Mouse (Mus musculus) R1 (cell line): ENCODE measurements at regions not wholly inside any gene's neighbourhood (a gene's known extent, or its start where the extent isn't known, plus 50 kb on each side); places are given as distances from the start of the nearest gene placed in this dataset.

Experiments
- DNase-seq: peaks from one replicate; pipeline ENCODE4 v3.0.0-alpha.2; 2018; ENCODE audit warnings: low read depth, low spot score

DNA sequence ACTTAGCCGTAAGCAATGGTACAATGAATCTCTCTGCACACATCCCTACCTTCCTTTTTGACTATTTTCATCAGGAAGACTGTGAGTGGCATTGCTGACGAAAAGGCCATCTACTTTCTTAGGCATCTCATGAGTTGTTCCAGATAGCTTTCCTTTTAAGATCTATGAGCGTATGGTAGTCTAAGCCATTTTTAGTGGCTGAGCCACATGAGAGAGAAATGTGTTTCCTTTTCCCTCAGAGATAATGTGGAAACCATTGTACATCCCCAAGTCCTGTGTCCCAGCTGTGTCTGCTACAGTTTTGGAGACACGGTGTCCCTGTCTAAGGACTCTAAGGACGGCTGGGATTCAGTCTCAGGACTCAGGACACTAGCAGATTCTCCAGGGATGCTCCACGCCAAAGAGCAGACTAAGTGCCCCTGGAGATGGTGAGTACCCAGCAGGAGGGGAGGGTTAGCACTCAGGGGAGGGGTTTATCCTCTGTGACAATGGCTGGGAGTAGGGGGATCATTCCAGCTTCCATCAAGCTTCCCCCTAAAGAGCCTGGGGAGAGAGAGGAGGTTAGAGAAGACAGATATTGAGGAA lies 199.0 kb downstream of the Cdca7 start:
- DNase-seq: no peak

DNA sequence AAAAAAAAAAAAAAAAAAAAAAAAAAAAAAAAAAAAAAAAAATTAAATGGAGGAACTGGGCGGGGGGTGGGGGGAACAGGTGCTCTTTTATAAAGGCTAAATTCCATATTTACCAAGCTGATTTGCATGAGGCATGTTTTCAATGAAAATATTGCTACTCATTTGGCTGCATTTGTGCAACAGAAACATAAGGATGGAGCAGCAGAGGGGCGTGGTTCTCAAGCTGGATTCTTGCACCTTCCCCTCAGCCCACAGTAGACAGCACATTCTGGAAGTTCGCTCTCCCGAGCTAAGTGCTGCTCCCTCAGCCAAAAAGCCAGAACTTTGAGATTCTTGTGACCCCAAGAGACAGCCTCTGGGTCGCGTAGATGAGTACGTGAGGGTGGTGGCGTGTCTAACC lies 201.8 kb downstream of the Cdca7 start:
- no peak for DNase-seq

DNA sequence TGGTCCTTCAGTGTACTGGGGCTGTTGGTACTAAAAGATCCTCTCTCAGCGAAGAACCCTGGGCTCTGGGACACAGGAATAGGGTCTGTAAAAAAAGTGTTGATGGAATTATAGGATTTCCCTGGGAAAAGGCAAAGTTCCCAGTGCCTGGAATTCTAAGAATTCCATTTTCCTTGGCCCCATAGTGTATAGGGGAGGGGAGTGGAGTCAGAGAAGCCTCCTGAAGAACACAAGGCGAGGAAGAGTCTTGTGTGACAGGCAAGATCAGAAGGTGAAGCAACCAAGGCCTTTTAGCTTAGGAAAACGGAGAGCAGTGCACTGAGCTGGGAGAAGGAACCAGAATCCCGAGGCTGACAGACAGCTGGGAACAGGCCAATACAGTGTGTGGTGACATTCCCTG lies 212.1 kb downstream of the Cdca7 start:
- no peak for DNase-seq

DNA sequence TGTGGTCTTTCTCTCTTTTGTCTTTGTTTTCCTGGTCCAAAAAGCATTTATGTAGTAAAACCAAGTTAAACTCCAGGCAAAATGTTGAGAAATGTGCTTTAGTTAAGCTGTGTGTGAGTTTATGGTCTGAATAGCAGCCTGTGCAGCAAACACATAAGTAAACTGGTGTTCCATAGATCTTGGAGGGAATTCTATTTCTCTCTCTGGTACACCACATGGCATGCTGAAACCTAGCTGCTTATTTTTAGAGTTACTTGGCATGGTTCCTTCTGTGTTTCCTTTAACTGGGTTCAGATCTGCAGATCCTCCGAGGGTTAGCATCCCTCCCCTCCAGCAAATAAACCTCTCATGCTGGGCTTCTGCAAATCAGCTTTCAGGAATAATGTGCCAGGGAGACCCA lies 225.1 kb downstream of the Cdca7 start:
- DNase-seq: no peak

DNA sequence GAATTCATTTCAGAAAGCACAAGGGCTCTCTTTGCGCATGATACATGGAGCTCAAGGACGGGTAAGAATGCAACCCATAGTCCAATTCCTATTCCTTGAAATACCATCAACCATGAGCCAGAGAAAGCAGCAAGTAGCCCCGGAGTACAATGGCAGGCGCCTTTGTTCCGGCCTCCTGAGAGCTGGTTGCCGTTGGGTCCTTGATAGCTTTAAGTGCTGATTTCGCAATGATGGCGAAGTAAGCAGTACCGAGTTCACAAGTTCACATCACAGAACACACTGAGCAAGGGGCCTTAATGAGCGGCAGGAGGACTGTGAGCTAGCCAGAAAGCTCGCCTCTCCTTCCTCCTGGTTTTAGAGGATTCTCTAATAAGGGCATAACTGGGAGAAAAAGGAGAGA lies 227.3 kb downstream of the Cdca7 start:
- peak; percentile 22 for DNase-seq

DNA sequence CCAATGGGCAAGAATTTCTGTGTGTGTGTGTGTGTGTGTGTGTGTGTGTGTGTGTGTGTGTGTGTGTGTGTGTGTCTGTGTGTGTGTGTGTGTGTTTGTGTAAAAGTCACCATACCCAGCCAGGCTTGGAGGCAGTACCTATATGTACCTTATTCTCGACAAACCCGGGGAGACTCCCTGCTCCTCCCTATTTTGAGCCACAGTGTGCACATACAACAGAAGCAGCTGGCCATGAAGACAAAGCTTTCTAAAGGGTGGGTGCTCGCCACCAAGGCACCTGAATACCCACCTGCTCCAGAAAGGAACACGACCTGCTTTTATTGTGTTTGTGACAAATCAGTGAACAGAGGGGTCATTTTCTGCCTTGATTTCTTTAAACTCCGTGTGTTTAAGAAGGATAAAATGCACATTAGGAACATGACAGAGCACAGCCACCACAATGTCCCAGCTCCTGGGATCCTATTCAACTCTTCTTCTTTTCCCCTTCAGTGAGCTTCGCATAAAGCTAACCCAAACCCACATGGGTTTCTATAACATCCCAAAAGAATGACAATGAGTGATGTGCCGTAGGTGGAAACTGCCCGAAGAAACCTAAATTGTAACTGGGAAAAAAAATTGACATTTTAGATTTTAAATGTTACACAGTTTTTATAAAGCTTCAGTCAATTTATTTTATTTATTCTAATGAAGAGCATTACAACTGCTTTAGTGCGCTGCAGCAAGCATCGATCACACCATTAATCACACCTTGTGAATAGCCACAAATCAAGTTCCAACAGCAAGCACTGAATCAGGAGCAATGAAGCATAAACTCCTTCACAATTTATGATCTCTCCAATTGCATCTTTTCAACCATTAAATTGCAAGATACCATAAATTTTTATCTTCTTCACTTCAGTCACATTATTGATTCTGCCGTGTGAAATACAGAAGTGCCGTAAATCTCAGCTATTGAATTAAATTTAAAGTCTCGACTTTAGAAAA lies 232.0 kb downstream of the Cdca7 start:
- DNase-seq: no peak

DNA sequence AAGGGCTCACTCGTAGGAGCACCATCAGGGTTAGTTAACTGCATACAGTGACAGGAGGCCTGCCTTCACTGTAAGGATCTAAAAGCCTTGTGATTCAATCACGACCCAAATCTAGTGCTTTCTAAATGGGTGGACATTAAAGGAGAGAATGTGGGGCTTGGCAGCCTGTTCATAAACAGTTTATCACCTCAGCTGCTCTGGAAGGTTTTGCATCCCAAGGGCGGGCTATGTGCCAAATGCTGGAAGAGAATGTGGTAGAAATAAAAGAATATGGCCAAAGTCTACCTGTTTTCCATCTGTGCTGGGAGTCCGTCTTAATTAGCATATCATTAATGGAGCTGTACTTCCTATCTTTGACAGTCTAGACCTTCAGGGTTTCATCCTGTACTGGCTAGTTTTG lies 241.0 kb downstream of the Cdca7 start:
- DNase-seq: no peak

DNA sequence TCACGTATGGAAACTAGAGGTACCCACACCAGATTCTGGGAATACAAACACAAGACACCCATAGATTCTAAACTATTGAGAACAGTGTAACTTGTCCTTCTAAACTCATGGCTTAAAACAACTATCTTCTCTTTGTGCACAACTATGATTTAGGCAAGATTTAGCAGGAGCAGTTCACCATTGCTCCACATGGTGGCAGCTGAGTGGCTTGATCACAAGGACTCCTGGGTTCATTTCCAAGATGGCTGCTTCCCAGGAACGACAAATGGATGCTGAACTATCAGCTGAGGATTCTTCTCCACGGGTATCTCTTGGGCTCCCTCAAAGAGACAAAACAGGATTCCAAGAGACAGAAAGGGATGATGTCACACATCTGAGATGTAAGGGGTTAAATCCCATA lies 251.5 kb downstream of the Sp3 start:
- peak; percentile 80 for DNase-seq

DNA sequence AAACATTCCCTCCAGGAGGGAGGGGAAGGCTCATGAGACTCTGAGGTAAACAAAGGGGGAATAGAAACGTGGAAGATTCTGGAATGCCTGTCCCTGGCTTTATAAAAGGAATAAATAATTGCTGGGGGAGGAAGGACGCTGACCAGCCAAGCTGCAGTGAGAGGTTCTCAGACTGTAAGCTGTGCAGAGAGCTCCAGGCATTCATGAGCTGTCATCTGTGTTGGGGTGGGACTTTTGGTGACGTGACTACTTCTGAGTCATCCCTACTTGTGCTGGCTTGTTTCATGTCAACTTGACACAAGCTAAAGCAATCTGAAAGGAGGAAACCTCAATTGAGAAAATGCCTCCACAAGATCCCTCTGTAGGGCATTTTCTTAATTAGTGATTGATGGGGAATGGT lies 246.9 kb downstream of the Sp3 start:
- peak; percentile 49 for DNase-seq

DNA sequence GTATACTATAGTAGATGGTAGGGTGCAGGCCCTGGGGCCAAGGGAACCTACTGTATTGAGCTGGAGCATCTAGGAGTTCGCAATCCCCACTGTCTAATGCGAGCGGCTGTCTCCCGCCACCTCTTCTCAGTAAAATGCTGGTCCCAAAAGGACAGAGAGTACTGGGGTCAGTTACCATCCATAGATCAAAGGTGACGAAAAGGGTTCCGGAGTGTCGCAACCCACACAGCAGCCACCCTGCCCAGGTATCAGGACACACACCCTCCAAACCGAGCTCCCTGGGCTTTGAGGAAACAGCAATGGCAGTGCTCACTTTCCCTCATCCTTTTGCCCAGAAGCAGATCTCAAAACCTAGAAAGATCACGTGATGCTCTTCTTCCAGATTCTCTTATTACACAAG lies 245.2 kb downstream of the Sp3 start:
- no peak for DNase-seq

DNA sequence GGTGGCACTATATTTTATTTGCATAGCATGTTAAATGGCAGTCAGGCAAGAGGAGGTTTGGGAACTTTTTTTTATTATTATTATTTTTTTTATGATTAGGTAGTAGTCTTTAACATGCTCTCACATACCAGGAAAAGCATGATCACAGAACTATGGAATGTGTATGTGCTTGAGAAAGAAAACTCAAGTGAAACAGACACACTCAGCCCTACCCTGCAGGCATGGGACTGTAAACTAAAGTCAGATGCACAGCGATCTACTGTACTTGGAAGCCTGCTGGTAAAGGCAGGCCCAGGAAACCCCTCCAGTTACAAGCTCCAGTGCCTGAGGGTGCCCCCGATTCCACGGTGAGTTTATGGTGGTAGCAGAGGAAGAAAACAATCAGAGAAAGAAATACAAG lies 243.6 kb downstream of the Sp3 start:
- DNase-seq: no peak

DNA sequence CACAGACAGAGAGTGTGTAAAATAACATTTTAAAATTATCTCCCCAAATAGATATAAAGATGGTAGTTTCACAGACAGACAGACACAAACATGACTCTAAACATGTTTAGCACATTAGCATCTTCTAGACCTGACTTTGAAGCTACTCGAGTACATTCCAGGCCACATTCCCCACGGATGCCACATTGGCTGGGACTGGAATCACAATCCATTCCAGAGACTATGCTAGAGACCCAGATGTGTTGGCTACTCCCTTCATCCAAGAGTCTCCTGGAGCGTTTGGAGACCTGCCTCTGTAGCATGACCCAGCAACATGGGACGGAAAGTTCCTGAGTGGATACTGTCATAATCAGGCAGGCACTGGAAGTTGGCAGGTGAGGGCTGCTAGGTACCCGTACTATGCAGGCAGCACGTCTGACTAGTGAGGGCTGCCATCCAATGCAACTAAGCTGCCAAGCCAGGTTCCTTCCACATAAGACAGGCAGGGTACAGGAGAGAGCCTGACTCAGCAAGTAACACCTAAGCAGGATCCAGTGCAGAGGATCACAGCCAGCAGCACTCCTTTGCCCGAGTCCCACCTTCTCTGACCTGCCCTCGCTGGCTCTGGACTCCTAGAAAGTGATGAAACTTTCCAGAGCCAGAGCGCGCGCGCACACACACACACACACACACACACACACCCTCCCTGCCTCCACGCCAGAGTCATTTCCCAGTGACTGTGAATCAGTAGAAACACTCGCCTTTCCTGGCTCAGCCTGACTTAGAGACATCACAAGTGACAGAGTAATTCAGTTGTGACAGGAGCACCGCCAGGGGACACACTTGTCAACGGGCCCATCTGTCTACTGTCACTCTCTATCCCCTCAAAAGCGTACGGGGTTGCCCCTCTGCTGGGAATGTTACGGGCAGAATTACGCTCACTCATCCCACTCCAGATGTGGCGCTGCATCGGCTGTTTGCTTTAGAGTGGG lies 239.6 kb downstream of the Sp3 start:
- peak; percentile 28 for DNase-seq

DNA sequence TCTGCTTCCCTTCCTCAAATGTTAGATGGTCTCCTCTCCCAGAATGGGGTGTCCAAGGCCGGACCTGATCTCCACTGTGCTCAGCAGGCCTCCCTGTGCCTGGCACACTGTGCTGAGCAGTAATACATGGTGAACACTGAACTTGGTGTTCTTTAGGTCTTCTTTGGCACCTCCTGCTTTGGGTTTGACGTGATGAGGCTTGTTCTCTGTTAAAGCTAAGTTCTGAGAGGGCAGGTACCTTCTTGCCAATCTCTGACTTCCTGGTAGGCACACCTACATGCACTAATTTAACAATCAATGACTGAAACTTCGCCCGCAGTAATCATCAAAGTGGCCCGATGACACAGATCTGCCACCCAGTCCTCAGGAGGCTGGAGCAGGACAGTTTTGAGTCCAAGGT lies 238.5 kb downstream of the Sp3 start:
- DNase-seq: no peak

DNA sequence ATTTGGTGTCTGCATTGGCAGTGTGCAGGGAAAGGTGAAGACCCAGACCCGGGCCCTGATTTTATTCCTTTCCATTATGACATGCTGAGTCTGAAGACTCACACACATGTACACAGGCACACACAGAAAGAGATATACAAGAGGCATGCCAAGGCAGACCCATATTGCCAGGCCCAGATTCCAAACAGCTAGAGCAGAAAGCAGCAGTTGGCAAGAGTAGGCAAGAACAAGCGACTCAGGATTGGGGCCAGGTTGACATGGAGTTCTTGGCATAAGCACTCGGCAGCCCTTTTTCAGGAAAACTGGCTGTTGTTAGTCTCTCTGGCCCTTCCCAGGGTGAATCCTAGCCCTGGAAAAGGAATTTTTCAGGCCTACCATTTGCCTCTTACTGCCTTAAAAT lies 236.6 kb downstream of the Sp3 start:
- DNase-seq: no peak

DNA sequence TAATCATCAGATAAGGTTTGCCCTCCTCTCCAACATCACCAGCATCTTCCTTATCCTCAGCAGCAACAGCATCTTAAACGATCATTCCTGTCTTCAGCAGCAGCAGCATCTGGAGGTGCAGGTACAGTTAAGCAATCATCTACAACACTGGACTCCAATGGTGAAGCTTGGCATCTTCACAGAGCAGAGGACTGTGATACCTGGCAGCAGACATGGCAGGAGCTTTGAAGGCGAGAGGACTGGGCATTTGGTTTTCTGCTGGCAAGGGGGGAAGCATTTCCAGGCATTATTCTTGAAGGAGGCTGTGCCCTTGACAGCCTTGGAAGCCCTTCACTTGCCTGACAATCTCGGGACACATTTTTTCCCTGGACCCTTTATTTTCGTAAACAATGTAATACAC lies 235.3 kb downstream of the Sp3 start:
- DNase-seq: no peak

DNA sequence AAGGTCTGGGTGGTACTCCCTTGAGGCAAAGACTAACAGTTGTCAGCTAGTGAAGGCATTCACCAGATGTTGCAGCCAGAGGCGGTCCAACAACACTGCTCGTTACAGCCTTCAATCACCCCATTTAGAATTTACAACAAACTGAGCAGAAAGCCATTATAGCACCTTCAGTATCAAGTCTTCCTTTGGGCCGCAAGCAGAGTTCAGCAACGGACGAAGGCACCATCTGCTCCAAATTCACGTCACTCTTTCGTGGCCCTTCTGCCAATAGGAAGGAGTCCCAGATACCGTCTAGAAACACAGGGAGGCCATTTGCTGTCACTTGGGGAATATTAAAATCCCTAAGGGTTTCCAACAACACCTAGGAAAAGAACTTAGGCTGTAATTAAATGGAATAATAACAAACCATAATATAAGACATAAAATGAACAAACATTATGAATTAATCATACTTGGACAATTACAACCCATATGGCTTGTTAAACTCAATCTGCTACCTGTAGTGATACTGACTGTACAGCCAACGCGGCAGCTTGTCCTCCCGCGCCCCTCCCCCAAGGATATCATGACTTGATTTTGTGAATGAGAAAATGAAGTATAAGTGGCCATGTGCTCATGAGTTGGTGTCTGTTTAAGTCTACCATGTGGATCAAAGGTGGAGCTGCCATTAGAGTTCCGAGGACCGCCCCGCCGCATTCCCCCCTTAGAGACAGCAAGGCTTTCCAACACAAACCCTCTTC lies 233.6 kb downstream of the Sp3 start:
- DNase-seq: no peak

DNA sequence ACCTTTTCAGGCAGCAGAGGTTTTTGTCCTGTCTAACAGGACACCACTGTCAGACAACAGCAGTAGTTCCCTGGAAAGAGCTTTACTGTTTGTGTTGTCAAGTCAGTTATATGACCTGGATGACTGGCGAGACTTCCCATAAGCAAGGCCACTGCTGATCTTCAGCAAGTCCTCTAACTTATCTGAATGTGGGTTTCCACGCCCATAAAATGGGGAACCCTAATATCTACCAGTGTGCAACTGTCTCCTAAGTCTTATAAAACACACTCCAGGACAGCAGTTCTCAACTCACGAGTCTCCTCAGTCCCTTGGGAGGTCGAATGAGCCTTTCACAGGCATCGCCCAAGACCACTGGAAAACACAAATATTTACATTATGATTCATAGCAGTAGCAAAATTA lies 232.9 kb downstream of the Sp3 start:
- no peak for DNase-seq

DNA sequence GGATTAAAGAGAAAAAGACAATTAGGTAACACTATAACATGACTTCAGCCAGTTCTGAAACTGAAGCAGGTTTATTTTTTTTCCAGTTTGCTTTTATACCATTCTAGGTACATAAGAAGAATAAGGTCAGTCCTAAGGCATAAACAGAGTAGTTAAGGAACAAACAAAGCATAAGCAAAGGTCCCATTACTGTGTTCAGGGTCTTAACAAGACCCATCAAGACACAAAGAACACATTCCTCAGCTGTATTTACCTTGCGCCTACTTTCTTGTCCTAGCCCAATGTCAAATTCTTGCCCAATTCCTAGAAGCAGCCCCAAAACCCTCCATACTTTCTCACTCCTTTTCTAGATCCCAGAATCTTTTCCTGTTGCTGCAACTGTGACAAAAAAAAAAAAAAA lies 230.8 kb downstream of the Sp3 start:
- peak; percentile 27 for DNase-seq

DNA sequence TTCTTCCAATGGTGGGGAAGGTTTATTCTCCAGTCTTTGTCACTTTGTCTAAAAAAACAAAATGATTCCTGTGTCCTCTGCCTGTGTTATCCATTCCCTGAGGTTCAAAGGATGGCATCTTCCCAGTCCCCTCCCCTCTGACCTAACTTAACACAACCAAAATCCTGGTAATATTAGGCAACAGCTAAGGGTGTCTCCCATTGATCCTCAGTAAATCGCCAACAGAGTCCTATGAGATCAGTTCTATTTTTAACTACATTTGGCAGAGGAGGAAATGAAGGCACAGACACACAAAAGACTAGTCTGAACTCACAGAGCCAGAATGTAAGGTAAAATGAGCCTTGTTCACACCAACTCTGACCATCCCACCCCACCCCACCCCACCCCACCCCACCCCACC lies 228.8 kb downstream of the Sp3 start:
- DNase-seq: no peak

DNA sequence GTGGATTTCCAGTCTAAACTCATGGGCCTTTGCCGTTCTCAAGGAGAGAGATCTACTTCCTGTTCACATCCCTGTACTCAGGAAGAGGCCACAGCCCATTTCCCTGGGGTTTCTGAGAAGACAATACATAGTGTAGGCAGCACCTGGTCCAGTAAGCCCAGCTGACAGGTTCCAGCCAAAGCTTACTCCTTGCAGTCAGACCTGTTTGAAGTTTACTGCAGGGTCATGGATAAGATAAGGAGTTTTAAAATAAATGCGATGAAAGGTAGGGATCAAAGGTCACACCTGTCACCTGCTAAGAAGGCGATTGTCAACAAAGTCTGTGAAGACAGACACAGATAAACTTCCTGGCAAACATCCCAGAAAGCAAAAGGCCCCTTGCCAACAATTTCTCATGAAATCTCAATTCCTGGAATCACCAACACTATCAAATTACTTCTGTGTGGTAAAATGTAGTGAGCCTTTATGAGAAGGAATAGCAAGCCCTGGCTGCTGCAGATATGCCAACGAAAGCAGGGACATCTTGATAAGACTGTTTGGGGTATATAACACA lies 227.5 kb downstream of the Sp3 start:
- no peak for DNase-seq
